Mouse (Mus musculus): ENCODE measurements at regions not wholly inside any gene's neighbourhood (a gene's known extent, or its start where the extent isn't known, plus 50 kb on each side); places are given as distances from the start of the nearest gene placed in this dataset.

DNA sequence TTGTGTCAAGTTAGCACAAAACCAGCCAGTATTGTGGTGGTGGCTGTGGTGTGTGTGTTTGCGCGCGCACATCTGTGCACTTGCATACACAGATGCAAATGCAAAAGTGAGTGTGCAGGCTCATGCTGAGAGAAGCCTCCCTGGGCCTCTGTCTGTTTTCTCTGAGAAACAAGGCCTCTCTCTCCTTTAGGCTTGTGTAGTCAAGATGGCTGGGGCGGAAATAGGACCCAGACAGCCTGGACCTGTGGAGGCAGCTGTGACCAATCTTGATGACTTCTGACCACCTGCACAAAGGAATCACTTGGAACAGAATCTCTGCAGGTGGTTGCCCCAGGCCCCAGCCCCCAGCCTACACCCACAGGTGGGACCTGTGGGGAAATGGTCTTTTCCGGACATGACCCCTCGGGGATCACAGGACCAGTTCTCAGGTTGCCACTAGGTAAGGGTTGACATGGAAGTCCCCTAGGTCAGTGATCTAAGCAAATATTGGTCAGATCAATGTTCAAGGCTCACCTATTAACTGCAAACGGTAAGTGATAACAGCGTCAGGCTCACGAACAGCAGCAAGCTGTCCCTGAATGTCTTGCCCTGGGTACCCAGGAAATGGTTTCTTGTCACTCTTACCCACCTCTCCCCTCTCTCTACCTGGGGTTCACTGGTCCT lies 93.8 kb upstream of the Mgme1 start:
- H3K36me3 ChIP-seq, result no peaks in the 10 kb centered on the region
- 90% methylated on average over 9 of the region's 9 CpGs for WGBS
- 0 out of 2 replicates have a peak overlapping the region, but pooled peaks have one; percentile 25 for H3K27ac ChIP-seq
- DNase-seq (ENCODE audit: low spot score), result no peak
- peaks cover 13% of the 10 kb centered on the region for H3K4me1 ChIP-seq
- H3K4me3 ChIP-seq, result no peak overlapping the region
- H3K27me3 ChIP-seq (ENCODE audit: low read depth, poor library complexity, severe bottlenecking), result no peaks in the 10 kb centered on the region
- H3K9me3 ChIP-seq (replicated peaks), result no peaks in the 10 kb centered on the region

DNA sequence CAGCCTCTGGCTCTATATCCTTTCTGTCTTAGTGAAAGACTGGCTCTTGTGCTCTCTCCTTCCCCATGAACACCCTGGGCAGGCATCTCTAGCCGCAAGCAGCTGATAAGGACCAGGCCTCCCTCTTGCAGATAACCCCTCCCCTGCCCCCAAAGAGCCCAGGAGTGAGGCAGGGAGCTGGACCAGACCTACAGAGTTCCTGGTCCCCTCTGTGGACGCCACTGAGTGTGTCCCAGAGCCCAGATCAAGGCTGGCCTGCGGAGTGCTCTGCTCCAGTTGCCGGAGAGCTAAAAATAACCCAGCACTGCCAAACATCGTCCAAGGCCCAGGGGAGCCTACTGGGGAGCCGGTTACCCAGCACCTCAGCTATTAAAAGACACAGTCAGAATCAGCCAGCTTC lies 93.2 kb upstream of the Mgme1 start:
- no peak for DNase-seq (ENCODE audit: low spot score)
- Histone ChIP-seq H3K27me3 (ENCODE audit: low read depth, poor library complexity, severe bottlenecking) (no peaks in the 10 kb centered on the region), H3K36me3 (no peaks in the 10 kb centered on the region), H3K9me3 (replicated peaks) (no peaks in the 10 kb centered on the region), H3K4me1 (peaks cover 9% of the 10 kb centered on the region), H3K27ac (peak overlapping the region; percentile 25; the same call in 1 of the 2 replicates), H3K4me3 (no peak overlapping the region)
- 57% methylated on average over 6 of the region's 6 CpGs for WGBS

DNA sequence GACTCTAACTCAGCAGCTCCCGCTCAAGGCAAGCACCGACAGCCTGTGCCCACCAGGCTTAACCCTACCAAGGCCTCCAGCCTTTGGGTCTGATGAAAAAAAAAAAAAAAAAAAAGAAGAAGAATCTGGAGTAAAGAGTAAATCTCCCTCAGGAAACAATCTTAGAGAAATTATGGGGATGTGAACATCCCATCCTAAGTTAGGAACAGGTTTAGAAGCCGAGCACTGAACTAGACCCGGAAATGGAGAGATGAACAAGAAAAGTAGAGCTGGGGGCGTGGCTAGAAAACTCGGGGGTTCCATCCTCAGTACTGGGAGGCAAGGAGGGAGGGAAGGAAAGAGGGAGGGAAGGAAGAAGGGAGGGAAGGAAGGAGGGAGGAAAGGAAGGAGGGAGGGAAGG lies 92.5 kb upstream of the Mgme1 start:
- H3K27ac ChIP-seq, result no peak overlapping the region
- WGBS, result 80% methylated on average over 6 of the region's 6 CpGs

DNA sequence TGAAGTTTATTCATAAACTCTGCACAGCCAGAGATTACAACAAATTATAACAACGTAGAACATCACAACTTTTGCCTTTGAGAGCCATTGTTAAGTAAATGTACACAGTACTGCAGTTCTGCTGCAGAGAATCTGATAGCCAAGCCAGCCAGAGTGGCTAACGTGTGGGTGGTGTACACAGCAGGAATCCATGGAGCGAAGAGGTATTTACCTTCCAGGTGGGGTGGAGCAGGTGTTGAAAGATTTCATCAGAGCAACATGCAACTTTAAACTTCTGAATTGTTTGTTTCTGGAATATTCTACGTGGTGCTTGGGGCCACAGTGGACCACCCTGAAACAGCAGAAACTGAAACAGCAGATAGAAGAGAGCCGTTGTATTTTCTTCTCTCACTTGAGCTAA lies 88.4 kb upstream of the Mgme1 start:
- Histone ChIP-seq H3K36me3 (no peaks in the 10 kb centered on the region), H3K4me3 (no peak overlapping the region), H3K4me1 (peaks cover 4% of the 10 kb centered on the region), H3K27ac (no peak overlapping the region), H3K9me3 (replicated peaks) (no peaks in the 10 kb centered on the region), H3K27me3 (ENCODE audit: low read depth, poor library complexity, severe bottlenecking) (no peaks in the 10 kb centered on the region)
- no peak for DNase-seq (ENCODE audit: low spot score)
- 83% methylated on average over 5 of the region's 5 CpGs for WGBS

More for the DNA sequence above, 92.5 kb upstream of the Mgme1 start:
- no peaks in the 10 kb centered on the region for H3K27me3 ChIP-seq (ENCODE audit: low read depth, poor library complexity, severe bottlenecking)
- no peak overlapping the region for H3K4me3 ChIP-seq
- H3K36me3 ChIP-seq, result no peaks in the 10 kb centered on the region
- no peak for DNase-seq (ENCODE audit: low spot score)
- peaks cover 5% of the 10 kb centered on the region for H3K4me1 ChIP-seq
- no peaks in the 10 kb centered on the region for H3K9me3 ChIP-seq (replicated peaks)

DNA sequence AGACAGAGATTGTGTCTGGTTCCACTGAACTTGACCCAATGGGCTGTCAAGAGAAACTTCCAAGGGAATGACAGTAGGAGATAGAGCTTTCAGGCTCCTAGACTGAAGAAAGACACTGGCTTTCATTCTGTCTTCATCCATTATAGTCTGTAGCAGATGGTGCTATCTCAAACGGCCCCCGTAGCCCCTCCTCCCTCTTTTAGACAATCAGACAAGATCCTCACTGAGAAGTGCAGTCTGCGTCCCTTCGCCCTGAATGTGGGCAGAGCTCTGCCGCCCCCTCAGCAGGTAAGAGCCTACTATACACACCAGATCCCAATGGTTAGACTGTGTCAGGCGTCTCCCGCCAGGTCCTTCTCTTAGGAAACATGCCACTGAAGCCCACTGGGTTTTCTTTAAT lies 87.9 kb upstream of the Mgme1 start:
- Histone ChIP-seq H3K9me3 (replicated peaks) (no peaks in the 10 kb centered on the region), H3K36me3 (no peaks in the 10 kb centered on the region), H3K27ac (no peak overlapping the region), H3K4me1 (no peaks in the 10 kb centered on the region), H3K4me3 (no peak overlapping the region), H3K27me3 (ENCODE audit: low read depth, poor library complexity, severe bottlenecking) (no peaks in the 10 kb centered on the region)
- DNase-seq (ENCODE audit: low spot score), result no peak
- 79% methylated on average over 7 of the region's 7 CpGs for WGBS

DNA sequence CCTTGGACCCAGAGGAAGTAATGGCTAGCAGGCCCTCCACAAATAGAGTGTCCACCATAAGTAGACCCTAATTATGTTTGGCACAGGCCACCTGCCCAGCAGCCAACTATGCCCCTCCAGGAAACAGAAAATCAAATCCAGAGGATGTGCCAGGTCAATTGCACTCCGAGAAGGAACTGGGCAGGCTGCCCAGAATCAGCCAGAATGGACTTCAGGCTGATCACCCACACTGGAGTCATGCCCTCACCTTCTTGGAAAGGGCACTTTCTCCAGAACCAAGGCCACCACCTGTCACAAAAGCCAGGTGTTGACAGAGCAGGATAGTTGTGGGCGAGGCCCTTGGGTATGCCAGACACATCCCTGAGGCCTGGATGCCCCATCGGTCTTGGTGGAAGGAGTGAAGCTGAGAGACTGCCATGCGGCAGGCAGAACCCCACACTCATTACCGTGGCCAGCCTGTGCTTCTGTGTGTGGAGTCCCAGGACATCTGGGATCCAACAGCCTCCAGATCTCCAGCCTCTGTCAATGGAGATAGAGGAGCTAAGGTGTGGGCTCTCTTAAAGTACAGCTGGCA lies 87.0 kb upstream of the Mgme1 start:
- WGBS, result 92% methylated on average over 5 of the region's 5 CpGs
- peaks cover 8% of the 10 kb centered on the region; the same call in 1 of the 2 replicates for H3K4me1 ChIP-seq
- H3K4me3 ChIP-seq, result no peak overlapping the region
- no peak overlapping the region for H3K27ac ChIP-seq
- no peak for DNase-seq (ENCODE audit: low spot score)
- H3K27me3 ChIP-seq (ENCODE audit: low read depth, poor library complexity, severe bottlenecking), result no peaks in the 10 kb centered on the region
- no peaks in the 10 kb centered on the region for H3K36me3 ChIP-seq
- no peaks in the 10 kb centered on the region for H3K9me3 ChIP-seq (replicated peaks)

DNA sequence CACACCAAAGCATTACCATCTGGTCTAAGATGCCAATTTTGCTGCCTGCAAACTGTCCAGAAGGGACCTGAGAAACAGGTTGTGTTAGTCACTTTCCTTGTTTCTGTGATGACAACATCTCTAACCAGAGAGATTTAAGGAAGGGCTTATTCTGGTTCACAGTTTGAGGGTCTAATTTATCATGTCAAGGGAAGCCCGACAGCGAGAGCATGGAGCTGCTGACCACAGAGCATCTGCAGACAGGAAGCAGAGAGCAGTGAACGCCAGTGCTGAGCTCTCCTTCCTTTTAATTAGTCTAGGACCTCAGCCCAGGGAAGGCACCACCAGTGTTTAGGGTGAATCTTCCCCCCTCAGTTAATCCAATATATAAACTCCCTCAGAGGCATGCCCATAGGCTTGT lies 85.3 kb upstream of the Mgme1 start:
- Histone ChIP-seq H3K27ac (no peak overlapping the region), H3K27me3 (ENCODE audit: low read depth, poor library complexity, severe bottlenecking) (no peaks in the 10 kb centered on the region), H3K4me3 (no peak overlapping the region), H3K9me3 (replicated peaks) (no peaks in the 10 kb centered on the region), H3K4me1 (peaks cover 17% of the 10 kb centered on the region), H3K36me3 (no peaks in the 10 kb centered on the region)
- 76% methylated on average over 3 of the region's 3 CpGs for WGBS
- DNase-seq (ENCODE audit: low spot score), result no peak

DNA sequence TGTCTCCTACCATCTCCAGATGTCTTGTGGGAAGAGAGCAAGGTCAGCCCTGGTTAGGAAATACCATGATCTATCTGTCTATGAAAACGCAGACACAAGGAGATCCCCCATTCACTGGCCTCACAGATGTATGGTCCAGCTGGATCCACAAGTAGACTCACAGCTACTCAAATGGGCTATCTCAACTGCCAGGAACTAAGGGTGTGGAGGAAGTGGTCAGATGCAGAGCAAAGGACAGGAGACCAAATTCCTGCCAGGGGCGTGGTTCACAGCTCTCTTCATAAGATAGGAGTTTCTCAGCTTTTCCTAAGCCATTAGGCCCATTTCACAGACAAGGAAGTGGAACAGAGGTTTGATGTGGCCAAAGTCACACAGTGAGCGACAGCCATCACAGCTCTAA lies 84.0 kb upstream of the Mgme1 start:
- Histone ChIP-seq H3K36me3 (no peaks in the 10 kb centered on the region), H3K4me1 (peaks cover 25% of the 10 kb centered on the region), H3K27me3 (ENCODE audit: low read depth, poor library complexity, severe bottlenecking) (no peaks in the 10 kb centered on the region), H3K4me3 (no peak overlapping the region), H3K27ac (no peak overlapping the region), H3K9me3 (replicated peaks) (no peaks in the 10 kb centered on the region)
- no peak for DNase-seq (ENCODE audit: low spot score)
- 91% methylated on average over 3 of the region's 3 CpGs for WGBS

DNA sequence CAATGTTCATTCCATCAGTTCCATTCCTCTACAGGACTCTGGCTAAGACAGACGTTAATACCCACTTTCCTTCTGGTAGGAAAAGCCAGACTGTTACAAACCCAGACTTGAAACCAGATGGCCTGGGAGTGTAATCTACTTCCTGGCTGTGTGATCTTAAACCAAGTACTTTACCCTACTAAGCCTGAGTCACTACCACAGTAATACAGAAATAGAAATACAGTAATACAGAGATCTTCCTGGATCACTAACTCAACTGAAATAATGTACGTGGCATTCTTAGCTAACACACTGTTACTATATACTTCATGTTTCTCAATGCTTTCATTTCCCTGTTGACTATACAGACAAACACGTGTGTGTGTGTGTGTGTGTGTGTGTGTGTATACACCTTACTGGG lies 82.4 kb upstream of the Mgme1 start:
- no peak overlapping the region for H3K4me3 ChIP-seq
- H3K36me3 ChIP-seq, result no peaks in the 10 kb centered on the region
- no peaks in the 10 kb centered on the region for H3K27me3 ChIP-seq (ENCODE audit: low read depth, poor library complexity, severe bottlenecking)
- H3K4me1 ChIP-seq, result peaks cover 37% of the 10 kb centered on the region
- H3K9me3 ChIP-seq (replicated peaks), result no peaks in the 10 kb centered on the region
- 60% methylated on average over 3 of the region's 3 CpGs for WGBS
- DNase-seq (ENCODE audit: low spot score), result no peak
- H3K27ac ChIP-seq, result peak overlapping the region; percentile 42; the same call in 1 of the 2 replicates

DNA sequence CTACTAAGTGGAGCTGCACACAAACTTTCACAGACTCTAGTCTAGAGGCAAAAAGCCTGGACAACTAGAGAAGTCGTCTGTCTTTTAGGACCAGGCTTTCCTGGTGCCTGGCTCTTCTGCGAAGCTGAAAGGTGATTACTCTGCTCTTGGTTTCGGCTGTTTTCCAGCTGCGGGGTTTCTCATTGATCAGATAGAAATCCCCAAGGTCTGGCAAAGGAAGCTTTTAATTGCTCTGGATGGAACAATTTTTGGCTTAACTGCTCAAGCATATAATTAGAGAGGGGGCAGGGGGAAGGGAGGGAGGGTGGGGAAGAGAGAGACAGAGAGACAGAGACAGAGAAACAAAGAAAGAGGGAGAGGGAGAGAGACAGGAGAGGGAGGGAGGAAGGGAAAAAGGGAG lies 82.0 kb upstream of the Mgme1 start:
- no peak for DNase-seq (ENCODE audit: low spot score)

DNA sequence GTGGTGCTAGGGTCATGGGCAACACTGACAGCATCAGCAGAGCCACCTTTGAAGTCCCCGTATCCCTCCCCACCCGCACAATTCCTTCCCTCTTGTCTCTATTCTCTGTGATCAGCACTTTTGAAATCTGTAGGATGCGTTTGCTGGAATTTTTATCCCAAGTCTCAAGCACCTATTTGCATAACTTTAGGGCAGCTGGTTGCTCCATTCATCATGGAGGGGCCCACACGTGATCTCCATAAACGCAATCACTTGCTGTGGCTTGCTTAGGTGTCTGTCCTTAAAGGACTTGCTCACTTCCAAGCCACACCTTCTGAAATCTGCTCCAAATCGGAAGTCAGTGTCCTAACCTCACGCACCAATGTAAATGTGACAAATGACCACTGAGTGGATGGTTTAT lies 80.7 kb upstream of the Mgme1 start:
- Histone ChIP-seq H3K4me3 (no peak overlapping the region), H3K27ac (no peak overlapping the region), H3K9me3 (replicated peaks) (no peaks in the 10 kb centered on the region), H3K4me1 (peaks cover 37% of the 10 kb centered on the region), H3K36me3 (no peaks in the 10 kb centered on the region), H3K27me3 (ENCODE audit: low read depth, poor library complexity, severe bottlenecking) (no peaks in the 10 kb centered on the region)
- WGBS, result 82% methylated on average over 7 of the region's 7 CpGs
- DNase-seq (ENCODE audit: low spot score), result no peak

More for the DNA sequence above, 82.0 kb upstream of the Mgme1 start:
- H3K4me3 ChIP-seq, result no peak overlapping the region
- H3K36me3 ChIP-seq, result no peaks in the 10 kb centered on the region
- H3K9me3 ChIP-seq (replicated peaks), result no peaks in the 10 kb centered on the region
- peaks cover 37% of the 10 kb centered on the region for H3K4me1 ChIP-seq
- H3K27me3 ChIP-seq (ENCODE audit: low read depth, poor library complexity, severe bottlenecking), result no peaks in the 10 kb centered on the region
- H3K27ac ChIP-seq, result peak overlapping the region; percentile 42
- 42% methylated on average over 4 of the region's 4 CpGs for WGBS

DNA sequence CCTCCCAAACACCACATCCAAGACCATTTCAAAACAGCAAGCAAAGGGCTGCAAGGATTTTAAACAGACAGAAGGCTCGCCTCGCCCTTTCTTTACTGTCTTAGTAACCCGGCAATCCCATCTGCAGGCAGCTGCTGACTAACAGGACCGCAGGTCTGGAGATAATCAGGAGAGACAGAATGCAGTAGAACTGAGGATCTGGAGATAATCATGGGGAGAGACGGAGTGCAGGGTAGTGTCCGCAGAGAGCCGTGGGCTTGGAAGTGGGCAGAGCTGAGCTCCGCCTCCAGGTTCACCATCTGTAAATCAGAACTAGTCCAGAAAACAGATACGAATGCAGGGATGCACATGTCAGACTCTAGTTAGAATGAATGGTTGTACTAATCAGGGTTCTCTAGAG lies 79.4 kb upstream of the Mgme1 start:
- peaks cover 37% of the 10 kb centered on the region for H3K4me1 ChIP-seq
- H3K36me3 ChIP-seq, result no peaks in the 10 kb centered on the region
- no peak overlapping the region for H3K4me3 ChIP-seq
- 43% methylated on average over 9 of the region's 9 CpGs for WGBS
- H3K9me3 ChIP-seq (replicated peaks), result no peaks in the 10 kb centered on the region
- no peak for DNase-seq (ENCODE audit: low spot score)
- H3K27ac ChIP-seq, result no peak overlapping the region
- peaks cover 5% of the 10 kb centered on the region; the same call in 1 of the 2 replicates for H3K27me3 ChIP-seq (ENCODE audit: low read depth, poor library complexity, severe bottlenecking)

DNA sequence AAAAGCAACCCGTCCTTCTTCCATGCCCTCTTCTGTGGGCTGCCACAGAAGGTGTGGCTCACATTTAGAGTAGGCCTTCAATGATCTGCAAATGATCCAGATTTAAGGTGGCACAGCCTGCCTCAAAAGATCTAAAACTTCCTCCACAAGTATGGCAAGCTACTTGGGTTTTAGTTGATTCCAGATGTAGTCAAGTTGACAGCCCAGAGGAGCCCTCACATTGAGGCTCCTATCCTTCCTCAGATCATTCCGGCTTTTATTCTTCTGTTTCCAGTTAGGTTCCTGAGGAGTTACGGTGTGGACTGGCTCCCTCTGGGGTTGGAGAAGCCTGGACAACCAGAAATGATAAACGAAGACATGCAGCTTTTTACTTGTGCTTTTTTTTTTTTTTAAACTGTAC lies 78.8 kb upstream of the Mgme1 start:
- WGBS, result 57% methylated on average over 4 of the region's 4 CpGs
- H3K4me3 ChIP-seq, result no peak overlapping the region
- H3K4me1 ChIP-seq, result peaks cover 37% of the 10 kb centered on the region
- H3K36me3 ChIP-seq, result no peaks in the 10 kb centered on the region
- no peaks in the 10 kb centered on the region for H3K9me3 ChIP-seq (replicated peaks)
- H3K27ac ChIP-seq, result no peak overlapping the region
- peaks cover 8% of the 10 kb centered on the region for H3K27me3 ChIP-seq (ENCODE audit: low read depth, poor library complexity, severe bottlenecking)
- no peak for DNase-seq (ENCODE audit: low spot score)

DNA sequence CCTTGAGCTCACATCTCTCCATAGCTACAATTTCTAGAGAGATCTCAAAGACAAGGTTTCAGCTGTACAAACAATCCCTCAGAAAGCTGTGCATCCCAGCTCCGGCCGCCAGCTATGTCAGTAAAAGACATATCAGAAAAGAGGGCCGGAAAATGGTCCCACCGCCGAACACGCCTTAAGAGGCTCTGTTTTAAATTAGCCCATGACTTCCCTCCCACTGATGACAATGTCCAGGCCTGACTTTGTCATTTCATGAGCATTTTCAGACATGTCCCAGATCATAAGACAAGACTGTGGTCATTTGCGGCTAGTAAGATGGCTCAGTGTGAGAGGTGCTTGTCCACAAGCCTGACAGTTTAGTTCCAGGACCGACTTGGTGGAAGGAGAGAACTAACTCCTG lies 78.0 kb upstream of the Mgme1 start:
- no peak overlapping the region for H3K27ac ChIP-seq

More for the DNA sequence above, 78.0 kb upstream of the Mgme1 start:
- 53% methylated on average over 8 of the region's 8 CpGs for WGBS
- H3K4me1 ChIP-seq, result peaks cover 37% of the 10 kb centered on the region
- H3K36me3 ChIP-seq, result no peaks in the 10 kb centered on the region
- peaks cover 8% of the 10 kb centered on the region for H3K27me3 ChIP-seq (ENCODE audit: low read depth, poor library complexity, severe bottlenecking)
- H3K4me3 ChIP-seq, result no peak overlapping the region
- H3K9me3 ChIP-seq (replicated peaks), result no peaks in the 10 kb centered on the region
- no peak for DNase-seq (ENCODE audit: low spot score)

All from limb, embryonic 10.5 days (tissue).